Mouse (Mus musculus): ENCODE data around the gene Gm11937. TPM values are rescaled to one million over a fixed set of nuclear protein-coding genes. Genes with fewer than 3 reads are reported as not detected.

Gene Gm11937
- total and polyA plus RNA-seq, 3 experiments, result not detected

DNA sequence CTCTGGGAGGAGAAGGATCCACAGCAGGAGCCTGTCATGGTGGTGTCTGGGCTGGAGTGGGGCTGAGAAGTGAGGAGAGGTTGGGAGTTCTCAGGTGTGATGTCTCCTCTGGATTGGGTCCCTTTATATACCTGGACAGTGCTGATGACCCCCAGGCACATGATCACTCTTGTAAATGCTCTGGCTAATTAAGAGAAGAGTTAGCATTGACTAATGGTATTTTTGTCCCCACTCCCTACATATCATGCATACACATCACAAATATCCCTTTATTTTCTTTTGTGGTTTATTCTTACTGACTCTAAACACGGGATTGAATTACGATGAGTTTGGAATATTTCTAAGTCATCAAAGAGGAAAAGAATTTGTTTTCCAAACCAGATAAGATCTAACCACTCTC, 10.3 kb upstream of the Gm11937 start, which contains the start of gene Gm11562:
TSS of gene Gm11562 (minus strand) at position 101 of the 400 bp plus-strand sequence.
- Histone ChIP-seq H3K9ac (ENCODE audit: control insufficient read depth, low read depth, low read length, poor library complexity, severe bottlenecking) (no peak within 1 kb of the TSS), H3K4me3 (ENCODE audit: control insufficient read depth in 1 of 2, insufficient read depth in 1 of 2, low read depth in 2 of 2, low read length in 2 of 2) (no peak within 1 kb of the TSS), H3K79me2 (ENCODE audit: control insufficient read depth, insufficient read depth, low read length, poor library complexity) (no peaks in the 10 kb centered on the region), H3K36me3 (ENCODE audit: control insufficient read depth in 1 of 2, insufficient read depth in 2 of 2, low read length in 2 of 2) (no peaks in the 10 kb centered on the region), H3K4me1 (ENCODE audit: control insufficient read depth in 1 of 2, insufficient read depth in 2 of 2, low read length in 2 of 2) (no peaks in the 10 kb centered on the region), H3K9me3 (replicated peaks; ENCODE audit: insufficient read depth, low read length) (no peaks in the 10 kb centered on the region), H3K27me3 (ENCODE audit: control insufficient read depth in 1 of 2, insufficient read depth in 2 of 2, low read length in 2 of 2) (0 out of 4 replicates have a peak, but pooled peaks cover 0 to 1% of the 10 kb centered on the region in 2 experiments), H3K27ac (ENCODE audit: control insufficient read depth, low read depth, low read length) (no peak within 1 kb of the TSS)
- DNase-seq (ENCODE audit: low read depth, low spot score), result no peak
- no peak for TF ChIP-seq UBTF (IDR thresholded peaks at IDR 0.05; ENCODE audit: borderline replicate concordance, insufficient read depth, low read depth, low read length)
- no peak for TF ChIP-seq E2F4 (IDR thresholded peaks at IDR 0.05; ENCODE audit: borderline replicate concordance, low read depth, low read length)
- TF ChIP-seq MXI1 (IDR thresholded peaks at IDR 0.05; ENCODE audit: low read depth, low read length), result no peak
- TF ChIP-seq POLR2AphosphoS5 (IDR thresholded peaks at IDR 0.05; ENCODE audit: borderline replicate concordance, low read depth, low read length), result no peak
- no peak for TF ChIP-seq GATA1 (IDR thresholded peaks at IDR 0.05; ENCODE audit: low read depth, low read length)
- TF ChIP-seq CHD1 (IDR thresholded peaks at IDR 0.05; ENCODE audit: low read depth, low read length), result no peak
- no peak for TF ChIP-seq POLR2A (IDR thresholded peaks at IDR 0.05; ENCODE audit: control insufficient read depth in 1 of 2, insufficient read depth in 1 of 2, low read depth in 1 of 2, low read length in 2 of 2, poor library complexity in 1 of 2)
- TF ChIP-seq ELF1 (IDR thresholded peaks at IDR 0.05; ENCODE audit: low read depth, low read length), result no peak
- TF ChIP-seq BHLHE40 (IDR thresholded peaks at IDR 0.05; ENCODE audit: borderline replicate concordance, low read depth, low read length), result no peak
- TF ChIP-seq MAFK (IDR thresholded peaks at IDR 0.05; ENCODE audit: borderline replicate concordance, low read depth, low read length), result no peak
- TF ChIP-seq GABPA (IDR thresholded peaks at IDR 0.05; ENCODE audit: low read depth, low read length), result no peak
- no peak for TF ChIP-seq MAZ (IDR thresholded peaks at IDR 0.05; ENCODE audit: low read depth, low read length)
- no peak for TF ChIP-seq RAD21 (IDR thresholded peaks at IDR 0.05; ENCODE audit: low read depth, low read length)

DNA sequence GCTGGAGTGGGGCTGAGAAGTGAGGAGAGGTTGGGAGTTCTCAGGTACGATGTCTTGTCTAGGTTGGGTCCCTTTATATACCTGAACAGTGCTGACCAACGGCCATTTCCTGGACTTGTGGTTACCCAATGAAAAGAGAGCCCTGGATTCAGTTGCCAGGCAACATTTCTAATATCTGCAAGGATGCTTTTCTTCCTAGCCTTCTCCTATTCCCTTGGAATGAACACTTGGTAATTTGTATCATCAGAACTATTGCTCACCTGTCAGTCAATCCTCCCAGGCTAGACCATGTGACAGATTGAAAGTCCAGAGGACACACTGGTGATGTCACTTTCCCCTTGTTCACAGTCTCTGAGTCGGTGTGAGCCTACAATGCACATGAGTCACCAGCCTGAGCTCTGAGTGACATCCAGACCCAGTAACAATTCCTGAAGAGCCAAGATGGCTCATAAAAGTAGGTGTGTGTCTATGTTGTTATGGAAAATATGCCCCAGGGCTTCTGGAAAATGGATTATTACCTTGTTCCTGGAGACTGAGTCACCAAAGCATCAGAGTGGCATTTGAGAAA, 4.9 kb upstream of the Gm11937 start, which contains the start of gene Krtap2-4:
TSS of gene Krtap2-4 (minus strand) at position 51 of the 568 bp plus-strand sequence.
- no peak within 1 kb of the TSS for H3K27ac ChIP-seq (ENCODE audit: control insufficient read depth, low read depth, low read length)
- no peak for DNase-seq (ENCODE audit: low read depth, low spot score)
- H3K36me3 ChIP-seq (ENCODE audit: control insufficient read depth in 1 of 2, insufficient read depth in 2 of 2, low read length in 2 of 2), result no peaks in the 10 kb centered on the region
- no peaks in the 10 kb centered on the region for H3K4me1 ChIP-seq (ENCODE audit: control insufficient read depth in 1 of 2, insufficient read depth in 2 of 2, low read length in 2 of 2)
- H3K27me3 ChIP-seq (ENCODE audit: control insufficient read depth in 1 of 2, insufficient read depth in 2 of 2, low read length in 2 of 2), result no peaks in the 10 kb centered on the region
- no peak within 1 kb of the TSS for H3K4me3 ChIP-seq (ENCODE audit: control insufficient read depth in 1 of 2, insufficient read depth in 1 of 2, low read depth in 2 of 2, low read length in 2 of 2)
- TF ChIP-seq MXI1 (IDR thresholded peaks at IDR 0.05; ENCODE audit: low read depth, low read length), result no peak
- H3K9me3 ChIP-seq (replicated peaks; ENCODE audit: insufficient read depth, low read length), result no peaks in the 10 kb centered on the region
- H3K9ac ChIP-seq (ENCODE audit: control insufficient read depth, low read depth, low read length, poor library complexity, severe bottlenecking), result no peak within 1 kb of the TSS
- no peaks in the 10 kb centered on the region for H3K79me2 ChIP-seq (ENCODE audit: control insufficient read depth, insufficient read depth, low read length, poor library complexity)

DNA sequence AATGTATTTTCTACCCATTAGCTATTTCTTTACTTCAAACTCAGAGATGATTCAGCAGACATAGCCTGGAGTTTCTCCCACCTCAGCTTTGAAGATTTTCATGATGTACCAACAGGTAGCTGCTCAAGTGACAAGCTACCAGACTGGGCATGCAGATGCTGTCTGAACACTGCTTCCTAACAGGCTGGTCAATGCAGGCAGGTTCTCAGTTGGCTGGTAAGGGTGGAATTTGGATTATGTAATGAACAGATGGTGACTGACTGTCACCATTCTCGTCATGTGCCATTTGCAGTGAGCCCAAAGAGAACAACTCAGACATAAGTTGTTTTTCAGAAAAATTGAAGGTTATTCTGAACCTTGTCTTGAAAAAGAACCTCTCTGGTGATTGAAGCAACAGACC, 863 bp downstream of the Gm11937 start:
- no peak overlapping the region for H3K27ac ChIP-seq (ENCODE audit: control insufficient read depth, low read depth, low read length)
- no peak overlapping the region for H3K9ac ChIP-seq (ENCODE audit: control insufficient read depth, low read depth, low read length, poor library complexity, severe bottlenecking)
- DNase-seq (ENCODE audit: low read depth, low spot score), result no peak
- no peaks in the 10 kb centered on the region for H3K9me3 ChIP-seq (replicated peaks; ENCODE audit: insufficient read depth, low read length)
- TF ChIP-seq TCF12 (IDR thresholded peaks at IDR 0.05; ENCODE audit: low read depth, low read length) (no peak), MAX (IDR thresholded peaks at IDR 0.05; ENCODE audit: low read length) (no peak), ELF1 (IDR thresholded peaks at IDR 0.05; ENCODE audit: low read depth, low read length) (no peak), ZNF384 (IDR thresholded peaks at IDR 0.05; ENCODE audit: low read depth, low read length) (no peak), BHLHE40 (IDR thresholded peaks at IDR 0.05; ENCODE audit: borderline replicate concordance, low read depth, low read length) (no peak), NELFE (IDR thresholded peaks at IDR 0.05; ENCODE audit: low read depth, low read length) (no peak), USF2 (IDR thresholded peaks at IDR 0.05; ENCODE audit: borderline replicate concordance in 1 of 2, insufficient read depth in 1 of 2, low read depth in 1 of 2, low read length in 2 of 2) (no peak), ZKSCAN1 (IDR thresholded peaks at IDR 0.05; ENCODE audit: low read depth, low read length) (no peak), ZMIZ1 (IDR thresholded peaks at IDR 0.05; ENCODE audit: low read depth, low read length) (no peak), MAFK (IDR thresholded peaks at IDR 0.05; ENCODE audit: borderline replicate concordance, low read depth, low read length) (no peak), E2F4 (IDR thresholded peaks at IDR 0.05; ENCODE audit: borderline replicate concordance, low read depth, low read length) (no peak), GABPA (IDR thresholded peaks at IDR 0.05; ENCODE audit: low read depth, low read length) (no peak), TAL1 (IDR thresholded peaks at IDR 0.05; ENCODE audit: low read length) (no peak), POLR2AphosphoS2 (IDR thresholded peaks at IDR 0.05; ENCODE audit: low read length) (no peak), CHD1 (IDR thresholded peaks at IDR 0.05; ENCODE audit: low read depth, low read length) (no peak), MXI1 (IDR thresholded peaks at IDR 0.05; ENCODE audit: low read depth, low read length) (no peak), POLR2AphosphoS5 (IDR thresholded peaks at IDR 0.05; ENCODE audit: borderline replicate concordance, low read depth, low read length) (no peak), TBP (IDR thresholded peaks at IDR 0.05; ENCODE audit: low read depth, low read length) (no peak)
- H3K27me3 ChIP-seq (ENCODE audit: control insufficient read depth in 1 of 2, insufficient read depth in 2 of 2, low read length in 2 of 2), result no peaks in the 10 kb centered on the region
- H3K36me3 ChIP-seq (ENCODE audit: control insufficient read depth in 1 of 2, insufficient read depth in 2 of 2, low read length in 2 of 2), result no peaks in the 10 kb centered on the region
- H3K4me1 ChIP-seq (ENCODE audit: control insufficient read depth in 1 of 2, insufficient read depth in 2 of 2, low read length in 2 of 2), result no peaks in the 10 kb centered on the region
- H3K79me2 ChIP-seq (ENCODE audit: control insufficient read depth, insufficient read depth, low read length, poor library complexity), result no peaks in the 10 kb centered on the region
- H3K4me3 ChIP-seq (ENCODE audit: control insufficient read depth in 1 of 2, insufficient read depth in 1 of 2, low read depth in 2 of 2, low read length in 2 of 2), result no peak overlapping the region

All from MEL (cell line).